Mouse (Mus musculus) kidney, postnatal 4 days (tissue): ENCODE results near the gene Smim10l2a.

ENCODE experiments used
- DNase-seq, 2 experiments: peaks; one replicate each; pipeline ENCODE4 v3.0.0; 2021; ENCODE audit warnings: mixed read lengths in 2 of 2

Smim10l2a gene

GRCm38 (mm10) chrX:56374431-56375128, at the start of gene Smim10l2a:
Gene Smim10l2a, plus strand, starts transcription at chrX:56374586.
- peak; percentile 66 to 78 for DNase-seq

GRCm38 (mm10) chrX:56332046-56332445, 42.3 kb upstream of the Smim10l2a start:
- no peak for DNase-seq

DNA sequence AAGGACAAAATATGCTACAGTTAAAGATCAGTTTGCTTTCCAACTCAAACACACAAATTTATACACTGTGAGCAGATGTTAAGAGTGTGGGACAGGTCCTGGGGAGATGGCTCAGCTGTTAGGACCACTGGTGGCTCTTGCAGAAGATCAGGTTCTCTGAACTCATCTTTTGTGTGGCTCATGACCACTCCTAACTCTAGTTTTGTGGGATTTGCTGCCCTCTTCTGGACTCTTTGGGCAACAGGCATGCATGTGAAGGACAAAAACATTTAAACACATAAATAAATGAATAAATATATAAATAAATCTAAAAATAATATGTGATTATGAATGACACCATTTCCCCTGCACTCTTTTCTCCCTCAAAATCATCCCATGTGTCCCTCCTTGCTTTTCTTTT, 34.1 kb upstream of the Smim10l2a start:
- peak; percentile 22 to 43 for DNase-seq

- DNase-seq: no peak
These were observed 31.5 kb upstream of the Smim10l2a start for GRCm38 (mm10) chrX:56342921-56343320.

GRCm38 (mm10) chrX:56346176-56346931, 28.0 kb upstream of the Smim10l2a start, which contains the start of gene Zfp449:
Gene Zfp449, plus strand, starts transcription at chrX:56346400.
- peak; percentile 86 to 91 for DNase-seq

DNA sequence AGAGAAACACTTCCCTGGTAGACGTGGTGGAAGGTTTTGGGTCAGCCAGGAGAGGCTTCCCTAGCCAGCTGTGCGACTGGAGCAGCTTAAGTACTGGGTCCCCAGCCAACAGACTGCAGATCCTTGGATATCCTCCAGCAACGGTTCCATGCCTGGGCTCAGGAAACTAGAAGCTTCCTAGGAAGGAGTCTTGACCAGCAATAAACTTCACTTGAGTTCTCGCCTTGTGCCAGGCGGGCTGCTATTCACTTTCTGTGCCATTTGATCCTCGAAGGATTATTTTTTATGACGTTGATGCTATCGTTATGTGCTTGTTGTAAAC, 27.5 kb upstream of the Smim10l2a start:
- peak; percentile 41 to 52 for DNase-seq

GRCm38 (mm10) chrX:56380852-56381251, 6.5 kb downstream of the Smim10l2a start:
- no peak for DNase-seq

GRCm38 (mm10) chrX:56384142-56384541, 9.8 kb downstream of the Smim10l2a start:
- DNase-seq: peak; percentile 14 to 30

DNA sequence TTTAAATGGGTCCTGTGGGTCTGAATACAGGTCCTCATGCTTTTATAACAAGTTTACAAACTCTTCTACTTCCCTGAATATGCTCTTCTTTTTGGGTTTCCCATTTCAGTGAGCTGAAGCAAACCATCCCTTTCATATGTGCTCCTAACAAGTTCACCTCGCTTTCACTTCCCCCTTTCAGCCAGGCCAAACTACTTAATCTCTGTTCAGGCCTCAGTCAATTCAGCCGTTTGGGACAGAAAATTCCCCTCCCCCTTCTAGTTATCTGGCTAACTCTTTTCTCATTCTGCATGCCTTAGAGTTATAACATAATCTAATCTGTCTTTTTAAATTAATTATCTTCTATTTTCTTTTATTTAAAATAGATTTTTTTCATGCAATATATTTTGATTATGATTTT, 30.3 kb downstream of the Smim10l2a start:
- DNase-seq: no peak

DNA sequence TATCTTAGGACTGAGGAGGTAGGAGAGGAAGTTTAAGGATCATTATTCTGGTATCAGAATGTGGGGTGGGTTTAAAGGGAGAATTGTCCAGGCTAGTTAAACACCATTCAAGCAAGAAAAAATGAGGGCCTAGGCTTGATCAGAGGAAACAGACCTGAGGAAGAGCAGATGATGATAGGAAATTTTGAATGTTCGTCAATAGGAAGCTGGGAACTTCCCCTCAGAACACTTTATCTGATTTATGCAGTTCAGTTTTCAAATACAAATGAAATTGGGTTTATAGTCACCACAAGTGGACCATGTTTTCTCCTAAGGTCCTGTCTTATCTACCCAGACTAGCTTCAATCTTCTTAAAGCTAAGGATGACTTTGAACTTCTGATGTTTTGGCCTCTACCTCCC, 31.1 kb downstream of the Smim10l2a start:
- DNase-seq: no peak

GRCm38 (mm10) chrX:56406128-56406527, 31.7 kb downstream of the Smim10l2a start:
- no peak for DNase-seq

- DNase-seq: no peak
These were observed 41.9 kb downstream of the Smim10l2a start for GRCm38 (mm10) chrX:56416277-56416676.

- DNase-seq: peak; percentile 2 to 6
These were observed 43.2 kb downstream of the Smim10l2a start for GRCm38 (mm10) chrX:56417541-56417940.
